Mouse (Mus musculus) hindbrain, embryonic 14.5 days (tissue): ENCODE measurements at regions not wholly inside any gene's neighbourhood (a gene's known extent, or its start where the extent isn't known, plus 50 kb on each side); places are given as distances from the start of the nearest gene placed in this dataset.
"Not testable (repeated sequence)": the region's sequence is repeated elsewhere in the genome, so short reads cannot be mapped to it uniquely, and the experiment has no call there.

Source experiments
- ATAC-seq: fragments of 200-750 bp; cut with Nextera tagmentation; 2 replicates; pipeline ENCODE4 v1.8.0; 2017; ENCODE audit warnings: moderate number of reproducible peaks, mild to moderate bottlenecking, moderate TSS enrichment, moderate library complexity; ENCODE audit not compliant: low FRiP score
- DNase-seq: peaks from one replicate; pipeline ENCODE4 v3.0.0-alpha.2; 2015; ENCODE audit warnings: low spot score
- H3K27ac ChIP-seq: fragments of 300-500 bp; sonication (generic); 2 replicates; pipeline ENCODE4 v1.5.1; 2014; ENCODE audit warnings: mild to moderate bottlenecking, moderate library complexity
- H3K27me3 ChIP-seq: fragments of 300-500 bp; sonication (generic); 2 replicates; pipeline ENCODE4 v1.6.1; 2014; ENCODE audit warnings: mild to moderate bottlenecking, low read length, mixed read lengths; ENCODE audit not compliant: control insufficient read depth, insufficient read depth
- H3K36me3 ChIP-seq: fragments of 300-500 bp; sonication (generic); replicated peaks from 2 replicates; pipeline ENCODE4 v1.6.1; 2014; ENCODE audit not compliant: control insufficient read depth, insufficient read depth
- H3K4me1 ChIP-seq: fragments of 300-500 bp; sonication (generic); replicated peaks from 2 replicates; pipeline ENCODE4 v1.6.1; 2014; ENCODE audit warnings: antibody characterized with exemption, low read length, mixed read lengths; ENCODE audit not compliant: control insufficient read depth, insufficient read depth
- H3K4me2 ChIP-seq: fragments of 300-500 bp; sonication (generic); replicated peaks from 2 replicates; pipeline ENCODE4 v1.6.1; 2014; ENCODE audit warnings: mild to moderate bottlenecking, moderate library complexity
- H3K4me3 ChIP-seq: fragments of 300-500 bp; sonication (generic); replicated peaks from 2 replicates; pipeline ENCODE4 v1.5.1; 2014; ENCODE audit warnings: mild to moderate bottlenecking, low read length
- H3K9ac ChIP-seq: fragments of 300-500 bp; sonication (generic); 2 replicates; pipeline ENCODE4 v1.6.1; 2014
- H3K9me3 ChIP-seq: fragments of 300-500 bp; sonication (generic); 2 replicates; pipeline ENCODE4 v1.6.1; 2016; ENCODE audit warnings: low read length; ENCODE audit not compliant: control insufficient read depth
- WGBS: fragments of 180-500 bp; shearing (Covaris S2); extraction: QIAGEN DNeasy Blood & Tissue Kit; methylation state at CpG from one replicate; pipeline ENCODE4 v1.1.7; 2014; 5-methylcytosine and 5-hydroxymethylcytosine counted together

DNA sequence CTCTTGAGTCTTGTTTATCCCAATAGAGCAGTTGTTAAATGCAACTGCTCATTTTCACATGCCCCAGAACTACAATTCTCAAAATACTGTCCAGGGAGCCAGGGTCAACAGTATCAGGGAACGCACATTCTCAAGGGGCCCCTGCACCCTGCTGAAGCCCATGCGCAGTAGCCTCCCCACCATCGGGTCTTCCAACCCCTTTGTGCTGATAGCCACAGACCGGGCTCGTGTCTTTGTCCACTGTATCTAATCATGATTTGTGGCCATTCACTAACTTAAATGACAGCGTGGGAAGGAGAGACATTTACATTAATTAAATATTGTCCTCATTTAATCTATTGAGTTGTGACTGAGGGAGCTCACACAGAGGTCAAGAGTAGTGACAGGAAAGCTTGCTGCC is 260.0 kb upstream of the Nr5a2 start:
- Histone ChIP-seq H3K27me3 (no peaks in the 10 kb centered on the region), H3K9ac (no peak overlapping the region), H3K4me1 (peaks cover 6% of the 10 kb centered on the region; the same call in 1 of the 2 replicates), H3K4me3 (no peak overlapping the region), H3K27ac (no peak overlapping the region), H3K36me3 (no peaks in the 10 kb centered on the region), H3K9me3 (no peaks in the 10 kb centered on the region), H3K4me2 (no peak overlapping the region)
- WGBS = 17% methylated on average over 6 of the region's 6 CpGs
- ATAC-seq (no peak), DNase-seq (no peak)

DNA sequence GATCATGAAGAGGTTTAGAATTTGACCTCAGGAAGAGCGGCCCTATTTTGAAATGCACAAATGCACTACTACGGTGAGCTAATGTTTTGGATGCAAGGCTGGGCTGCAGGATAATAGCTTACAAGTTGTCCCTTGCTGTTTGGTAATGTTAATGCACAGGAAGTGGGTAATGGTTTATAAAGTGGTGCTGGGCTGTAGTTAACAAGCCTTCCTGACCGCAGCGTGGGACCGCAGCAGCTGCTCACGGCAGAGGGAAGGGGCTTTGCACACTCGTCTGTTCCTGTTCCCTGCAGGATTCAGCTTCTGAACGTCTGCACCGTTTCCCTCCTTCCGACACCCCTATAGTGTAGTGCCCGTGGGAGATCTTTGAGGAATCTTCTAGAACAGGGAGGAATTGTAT is 258.4 kb upstream of the Nr5a2 start:
- Histone ChIP-seq H3K4me3 (no peak overlapping the region), H3K9me3 (no peaks in the 10 kb centered on the region), H3K4me2 (no peak overlapping the region), H3K27me3 (no peaks in the 10 kb centered on the region), H3K9ac (no peak overlapping the region), H3K27ac (no peak overlapping the region), H3K36me3 (no peaks in the 10 kb centered on the region), H3K4me1 (peaks cover 6% of the 10 kb centered on the region; the same call in 1 of the 2 replicates)
- 67% methylated on average over 11 of the region's 11 CpGs for WGBS
- ATAC-seq (no peak), DNase-seq (no peak)

DNA sequence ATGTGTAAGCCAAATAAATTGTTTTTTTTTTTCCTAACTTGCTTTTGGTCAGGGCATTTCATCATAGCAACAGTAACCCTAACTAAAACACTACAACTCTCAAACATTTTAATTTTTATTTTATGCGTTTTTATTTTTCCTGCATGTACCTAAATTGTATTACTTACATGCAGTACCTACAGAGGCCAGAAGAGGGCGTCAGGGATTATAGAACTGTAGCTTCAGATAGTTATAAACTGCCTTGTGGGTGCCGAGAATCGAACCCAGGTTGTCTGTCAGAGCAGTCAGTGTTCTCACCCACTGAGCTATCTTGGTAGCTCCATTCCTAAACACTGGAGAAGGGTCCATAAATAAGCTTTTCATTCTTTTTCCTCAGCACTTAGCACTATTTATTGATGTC is 257.8 kb upstream of the Nr5a2 start:
- Histone ChIP-seq H3K9ac (no peak overlapping the region), H3K27ac (no peak overlapping the region), H3K4me1 (peaks cover 6% of the 10 kb centered on the region; the same call in 1 of the 2 replicates), H3K4me2 (no peak overlapping the region), H3K4me3 (no peak overlapping the region), H3K36me3 (no peaks in the 10 kb centered on the region), H3K27me3 (no peaks in the 10 kb centered on the region), H3K9me3 (no peaks in the 10 kb centered on the region)
- ATAC-seq (no peak), DNase-seq (no peak)
- 73% methylated on average over 4 of the region's 4 CpGs for WGBS

DNA sequence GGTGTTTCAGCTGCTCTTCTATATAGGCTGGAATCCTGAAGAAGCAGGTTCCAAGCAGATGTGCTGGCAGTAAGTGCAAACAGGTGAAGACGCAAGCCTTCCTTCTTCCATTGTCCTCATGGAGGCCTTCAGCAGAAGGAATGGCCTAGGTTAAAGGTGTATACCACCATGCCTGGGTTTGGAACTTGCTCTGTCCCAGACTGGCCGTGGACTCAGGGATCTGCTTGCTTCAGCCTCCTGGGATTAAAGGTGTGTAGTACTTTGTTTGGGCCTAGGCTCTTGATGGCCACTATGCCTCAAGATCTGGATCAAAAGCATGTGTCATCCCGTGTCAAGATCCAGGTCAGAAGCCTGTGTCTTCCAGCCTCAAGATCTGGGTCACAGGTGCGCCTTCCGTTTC is 257.0 kb upstream of the Nr5a2 start:
- Histone ChIP-seq H3K9me3 (no peaks in the 10 kb centered on the region), H3K27me3 (no peaks in the 10 kb centered on the region), H3K4me2 (no peak overlapping the region), H3K9ac (no peak overlapping the region), H3K4me3 (no peak overlapping the region), H3K4me1 (peaks cover 6% of the 10 kb centered on the region; the same call in 1 of the 2 replicates), H3K27ac (no peak overlapping the region), H3K36me3 (no peaks in the 10 kb centered on the region)
- 100% methylated on average over 5 of the region's 5 CpGs for WGBS
- DNase-seq (no peak), ATAC-seq (no peak)

DNA sequence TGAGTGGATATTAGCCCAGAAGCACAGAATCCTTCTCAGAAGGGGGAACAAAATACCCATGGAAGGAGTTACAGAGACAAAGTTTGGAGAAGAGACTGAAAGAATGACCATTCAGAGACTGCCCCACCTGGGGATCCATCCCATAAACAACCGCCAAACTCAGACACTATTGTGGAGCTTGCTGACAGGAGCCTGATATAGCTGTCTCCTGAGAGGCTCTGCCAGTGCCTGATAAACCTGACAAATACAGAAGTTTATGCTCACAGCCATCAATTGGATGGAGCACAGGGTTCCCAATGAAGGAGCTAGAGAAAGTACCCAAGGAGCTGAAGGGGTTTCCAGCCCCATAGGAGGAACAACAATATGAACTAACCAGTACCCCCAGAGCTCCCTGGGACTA is 254.1 kb upstream of the Nr5a2 start:
- not testable (repeated sequence) for DNase-seq, H3K4me3 ChIP-seq, H3K27ac ChIP-seq, ATAC-seq, H3K36me3 ChIP-seq, H3K4me1 ChIP-seq, H3K9me3 ChIP-seq, H3K27me3 ChIP-seq, H3K4me2 ChIP-seq, H3K9ac ChIP-seq
- WGBS = 69% methylated on average over 1 of the region's 1 CpGs

DNA sequence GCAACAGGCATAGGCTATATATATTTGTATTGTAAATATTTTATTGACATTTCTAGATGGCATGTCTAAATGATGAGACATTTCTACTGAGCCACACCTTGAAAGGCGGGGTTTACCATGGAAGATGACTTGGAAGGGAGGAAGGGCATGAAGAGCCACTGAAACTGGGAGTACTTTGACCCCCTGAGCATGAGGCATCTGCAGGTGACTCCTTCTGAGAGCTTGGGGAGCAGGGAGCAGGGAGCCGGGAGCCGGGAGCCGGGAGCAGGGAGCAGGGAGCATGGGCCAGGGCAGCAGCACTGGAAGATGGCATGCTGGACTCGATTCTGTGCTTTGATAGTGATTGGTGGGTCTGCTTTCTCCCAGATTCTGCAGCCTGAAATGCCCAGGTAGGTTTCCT is 253.5 kb upstream of the Nr5a2 start:
- Histone ChIP-seq H3K9me3 (no peaks in the 10 kb centered on the region), H3K27ac (no peak overlapping the region), H3K4me1 (no peaks in the 10 kb centered on the region), H3K27me3 (no peaks in the 10 kb centered on the region), H3K4me3 (no peak overlapping the region), H3K9ac (no peak overlapping the region), H3K4me2 (no peak overlapping the region), H3K36me3 (no peaks in the 10 kb centered on the region)
- 89% methylated on average over 5 of the region's 5 CpGs for WGBS
- ATAC-seq (no peak), DNase-seq (no peak)

DNA sequence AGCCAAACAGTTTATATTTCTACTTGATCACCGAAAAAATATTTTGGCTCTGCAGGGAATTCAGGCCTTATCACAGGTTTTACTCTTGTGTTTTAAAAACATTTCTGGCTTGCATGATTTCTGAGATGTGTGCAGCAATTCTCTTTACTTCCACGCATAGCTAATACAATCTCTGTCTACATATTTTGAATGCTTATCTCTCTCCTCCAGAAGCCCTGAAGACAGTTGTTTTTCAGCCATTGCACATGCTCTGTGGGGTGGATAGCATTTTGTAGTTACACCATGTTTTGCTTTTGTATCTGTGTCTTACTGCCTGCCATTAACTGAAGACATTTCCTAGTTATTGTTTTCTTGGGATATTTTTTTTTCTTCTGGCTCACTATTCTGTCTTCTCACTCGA is 252.6 kb upstream of the Nr5a2 start:
- H3K9ac ChIP-seq = no peak overlapping the region
- no peak overlapping the region for H3K4me2 ChIP-seq
- no peak overlapping the region for H3K4me3 ChIP-seq
- no peaks in the 10 kb centered on the region for H3K4me1 ChIP-seq
- no peaks in the 10 kb centered on the region for H3K9me3 ChIP-seq
- WGBS = 81% methylated on average over 3 of the region's 3 CpGs
- H3K27ac ChIP-seq = no peak overlapping the region
- H3K36me3 ChIP-seq = no peaks in the 10 kb centered on the region
- ATAC-seq (no peak), DNase-seq (no peak)
- no peaks in the 10 kb centered on the region for H3K27me3 ChIP-seq

DNA sequence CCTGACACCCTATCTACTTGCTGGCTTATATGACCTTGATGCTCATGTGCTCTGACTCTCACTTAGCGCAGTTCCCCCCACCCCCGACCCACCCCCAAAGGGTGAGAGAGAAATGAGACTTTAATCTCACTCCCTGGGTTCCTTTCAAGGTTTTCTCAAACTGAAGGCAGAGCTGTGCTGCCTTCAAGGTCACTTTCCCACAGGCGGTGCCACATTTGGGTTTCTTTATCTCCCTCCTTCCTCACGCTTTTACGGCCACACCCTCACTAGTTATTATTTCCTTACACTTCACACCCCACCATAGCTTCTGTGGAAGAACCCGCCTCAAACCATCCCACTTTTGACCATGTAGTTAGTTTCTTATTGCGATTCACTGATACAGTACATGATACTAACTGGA is 244.1 kb upstream of the Nr5a2 start:
- 94% methylated on average over 7 of the region's 7 CpGs for WGBS
- ATAC-seq (no peak), DNase-seq (no peak)
- Histone ChIP-seq H3K27ac (no peak overlapping the region), H3K4me2 (no peak overlapping the region), H3K4me1 (no peaks in the 10 kb centered on the region), H3K4me3 (no peak overlapping the region), H3K9me3 (no peaks in the 10 kb centered on the region), H3K27me3 (no peaks in the 10 kb centered on the region), H3K36me3 (no peaks in the 10 kb centered on the region), H3K9ac (no peak overlapping the region)

DNA sequence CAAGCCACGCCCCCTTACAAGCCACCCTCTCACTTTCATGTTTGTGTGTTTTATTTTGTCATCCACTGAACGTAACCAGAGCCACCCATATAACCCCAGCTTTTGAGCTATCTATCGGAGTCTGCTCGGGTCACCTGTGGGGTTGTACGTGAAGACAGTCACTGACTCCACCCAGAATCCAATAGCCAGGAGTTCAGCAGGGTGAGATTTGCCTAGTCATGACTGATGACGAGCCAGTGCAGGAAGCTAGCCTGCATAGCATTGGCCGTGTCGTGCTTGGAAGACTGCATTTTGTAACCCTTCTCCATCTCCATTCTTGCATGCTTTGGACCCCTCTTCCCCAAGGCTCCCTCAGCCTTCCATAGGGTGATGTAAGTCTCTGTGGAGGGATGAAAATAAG is 243.3 kb upstream of the Nr5a2 start:
- H3K27ac ChIP-seq = no peak overlapping the region
- H3K9me3 ChIP-seq = no peaks in the 10 kb centered on the region
- no peak overlapping the region for H3K4me3 ChIP-seq
- 88% methylated on average over 8 of the region's 8 CpGs for WGBS
- no peak overlapping the region for H3K9ac ChIP-seq
- ATAC-seq (no peak), DNase-seq (no peak)
- H3K36me3 ChIP-seq = no peaks in the 10 kb centered on the region
- no peak overlapping the region for H3K4me2 ChIP-seq
- H3K27me3 ChIP-seq = no peaks in the 10 kb centered on the region
- no peaks in the 10 kb centered on the region for H3K4me1 ChIP-seq

DNA sequence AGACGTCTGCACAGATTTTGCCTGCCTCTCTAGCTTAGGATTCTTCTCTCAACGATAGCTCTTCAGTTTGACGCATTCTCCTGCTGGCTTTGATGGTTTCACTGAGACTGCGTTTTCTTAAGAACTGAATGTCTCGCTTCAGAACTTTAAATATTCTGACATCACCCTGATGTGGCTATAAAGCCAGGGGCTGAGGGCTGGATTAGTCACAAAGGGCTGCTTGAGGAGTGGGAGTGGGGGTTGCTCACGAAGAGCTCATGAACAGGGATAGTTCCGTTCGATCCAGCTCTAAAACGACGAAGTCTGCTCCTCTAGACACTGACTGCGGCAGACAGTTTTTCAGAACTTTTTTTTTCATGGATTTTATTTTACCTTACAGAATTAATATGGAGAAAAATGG is 240.7 kb upstream of the Nr5a2 start:
- Histone ChIP-seq H3K9ac (no peak overlapping the region), H3K4me3 (no peak overlapping the region), H3K4me2 (no peak overlapping the region), H3K36me3 (no peaks in the 10 kb centered on the region), H3K9me3 (no peaks in the 10 kb centered on the region), H3K4me1 (no peaks in the 10 kb centered on the region), H3K27ac (no peak overlapping the region), H3K27me3 (no peaks in the 10 kb centered on the region)
- DNase-seq = no peak
- 63% methylated on average over 11 of the region's 11 CpGs for WGBS
- ATAC-seq = no peak
